Mouse (Mus musculus): ENCODE data around the gene Igfbp2.

Gene Igfbp2

GRCm38 (mm10) chr1:72823751-72824706 is at the start of gene Igfbp2:
Gene Igfbp2, plus strand, starts transcription at chr1:72824503.
- no peak for DNase-seq (ENCODE audit: low spot score in 2 of 2)

DNA sequence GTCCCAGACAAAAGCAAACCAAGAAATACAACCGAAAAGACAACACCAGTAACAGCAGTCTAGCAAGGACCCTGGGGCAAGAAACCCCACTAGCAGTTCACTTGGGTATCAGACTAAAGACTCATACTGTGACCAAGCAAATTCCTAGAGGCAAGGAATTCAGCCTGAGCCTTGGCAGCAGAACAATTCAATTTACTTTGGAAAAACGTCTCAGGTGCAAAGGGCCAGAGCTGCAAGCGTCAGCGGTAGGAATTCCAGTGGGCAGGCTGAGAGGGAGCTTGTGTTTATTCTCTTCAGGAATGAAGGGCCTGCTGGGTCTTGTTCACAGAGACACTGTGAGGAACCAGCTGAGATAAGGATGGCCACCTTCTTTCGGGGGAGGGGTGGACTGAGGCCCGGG is 45.5 kb upstream of the Igfbp2 start:
- no peak for DNase-seq (ENCODE audit: low spot score in 2 of 2)

DNA sequence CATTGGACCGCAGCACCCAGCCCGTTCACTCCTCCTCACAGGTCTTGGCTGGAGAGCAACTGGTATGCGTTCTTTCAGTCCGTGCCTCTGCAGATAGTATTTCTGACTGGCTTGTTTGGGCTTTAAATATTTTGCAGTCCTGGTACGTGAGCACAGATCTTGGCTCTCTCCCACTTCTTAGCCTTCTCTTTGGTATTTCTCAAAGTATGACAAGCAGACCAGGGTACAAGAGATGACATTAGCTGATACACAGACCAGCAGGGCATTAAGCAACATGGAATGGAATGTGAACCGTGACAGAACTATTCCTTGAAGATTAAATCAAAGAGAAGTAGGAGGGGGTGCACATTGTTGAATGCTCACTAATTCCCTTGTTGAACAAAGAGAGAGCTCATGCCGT is 43.6 kb upstream of the Igfbp2 start:
- no peak for DNase-seq (ENCODE audit: low spot score in 2 of 2)

GRCm38 (mm10) chr1:72783341-72783740 is 41.0 kb upstream of the Igfbp2 start:
- DNase-seq (ENCODE audit: low spot score in 2 of 2), result no peak

DNA sequence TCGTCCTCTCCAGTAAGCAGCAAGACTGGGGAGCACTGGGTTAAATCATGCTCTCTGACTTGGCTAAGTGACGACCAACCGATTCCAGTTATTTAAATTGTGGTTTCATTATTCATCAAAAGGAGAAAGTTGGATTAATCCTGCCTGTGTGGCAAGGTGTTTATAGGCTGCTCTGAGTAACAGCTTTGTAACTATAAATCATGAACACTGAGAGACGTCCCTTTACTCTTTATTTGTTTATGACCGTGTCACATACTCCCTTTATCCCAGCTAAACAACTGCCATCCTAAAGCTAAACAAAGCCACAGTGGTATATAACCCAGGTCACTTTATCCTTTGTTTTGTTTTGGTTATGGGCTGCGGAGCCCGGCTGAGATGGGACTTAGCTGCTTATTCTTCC is 40.3 kb upstream of the Igfbp2 start:
- DNase-seq (ENCODE audit: low spot score in 2 of 2), result no peak

DNA sequence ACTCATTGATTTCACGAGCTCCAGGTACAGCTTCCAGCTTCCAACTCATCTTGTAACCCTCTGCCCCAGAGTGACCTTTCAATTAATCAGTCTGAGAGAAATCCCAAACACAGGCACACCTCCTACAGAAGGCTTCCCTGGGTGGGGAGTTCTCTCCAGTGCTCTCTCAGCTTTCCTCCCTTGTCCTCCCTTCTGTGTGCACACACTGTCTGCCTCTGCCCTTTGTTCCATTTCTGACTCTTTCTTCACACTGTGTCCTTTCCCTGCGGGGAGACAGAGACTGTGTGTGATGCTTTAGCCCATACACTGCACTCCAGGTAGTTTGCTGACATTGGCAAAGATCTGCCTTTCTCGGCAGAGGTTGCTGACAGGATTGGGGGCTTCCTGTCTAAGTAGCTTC is 33.6 kb upstream of the Igfbp2 start:
- DNase-seq (ENCODE audit: low spot score in 2 of 2), result no peak

DNA sequence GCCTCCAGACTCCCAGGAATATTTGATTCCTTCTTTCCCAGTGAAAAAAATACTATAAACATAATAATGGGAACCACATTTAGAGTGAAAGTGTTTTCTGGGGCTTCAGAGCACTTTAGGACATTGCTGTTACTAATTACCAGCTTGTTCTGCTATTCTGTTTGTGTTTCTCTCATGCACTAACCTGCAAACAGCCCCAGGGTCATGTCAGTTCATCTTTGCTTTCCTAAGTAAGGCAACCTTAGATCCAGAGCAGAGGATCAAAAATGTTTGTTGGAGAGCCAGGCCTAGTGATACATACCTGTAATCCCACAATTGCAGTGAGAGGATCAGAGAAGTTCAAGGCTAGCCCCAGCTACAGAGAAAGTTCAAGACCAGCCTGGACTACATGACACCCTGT is 32.6 kb upstream of the Igfbp2 start:
- no peak for DNase-seq (ENCODE audit: low spot score in 2 of 2)

- no peak for DNase-seq (ENCODE audit: low spot score in 2 of 2)
These were observed 32.0 kb upstream of the Igfbp2 start for GRCm38 (mm10) chr1:72792262-72792661.

- DNase-seq (ENCODE audit: low spot score in 2 of 2), result no peak
These were observed 31.1 kb upstream of the Igfbp2 start for GRCm38 (mm10) chr1:72793230-72793629.

DNA sequence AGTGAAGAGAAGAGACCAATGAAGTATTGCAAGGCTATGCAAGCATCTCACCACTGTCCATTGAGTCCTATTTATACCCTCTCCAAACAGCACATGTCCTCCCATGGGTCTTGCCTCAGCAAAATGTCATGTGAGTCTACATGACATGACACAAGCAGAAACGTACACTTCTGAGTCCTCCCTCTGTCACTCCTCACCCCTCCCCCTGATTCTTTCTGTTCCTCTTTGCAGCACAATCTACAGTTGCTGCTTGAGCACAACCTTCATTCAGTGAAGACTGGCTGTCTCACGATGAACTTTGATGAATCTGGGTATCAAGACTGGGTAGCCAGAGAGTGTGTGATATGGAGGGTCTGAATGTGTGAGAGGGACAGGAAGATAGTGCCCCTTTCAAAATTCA is 28.2 kb upstream of the Igfbp2 start:
- DNase-seq (ENCODE audit: low spot score in 2 of 2), result no peak

DNA sequence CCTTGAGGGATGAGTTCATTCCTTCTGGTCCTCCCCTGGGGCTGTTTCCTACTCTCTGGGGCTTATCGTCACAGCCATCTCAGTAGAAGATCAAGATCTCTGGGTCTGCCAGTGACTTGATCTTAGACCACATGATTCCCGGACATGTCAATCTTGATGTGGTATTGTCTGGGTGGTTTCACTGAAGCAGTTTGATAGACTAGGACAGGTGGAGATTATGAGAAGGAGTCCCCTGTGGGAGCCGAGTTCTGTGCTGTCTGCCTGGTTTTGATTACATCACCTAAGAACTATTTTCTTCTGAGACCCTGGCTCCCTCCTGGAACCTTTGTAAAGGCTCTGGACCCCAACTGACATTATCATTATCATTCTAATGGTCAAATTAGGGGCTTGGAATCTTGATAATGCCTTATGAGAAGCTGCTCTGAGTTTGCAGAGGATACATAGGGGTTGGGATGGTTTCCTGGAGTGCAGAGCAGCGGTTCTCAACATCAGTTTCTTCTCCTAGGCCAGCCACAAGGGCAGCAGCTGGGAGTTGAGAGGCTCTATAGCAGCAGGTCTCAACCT is 27.1 kb upstream of the Igfbp2 start:
- DNase-seq (ENCODE audit: low spot score in 2 of 2), result no peak

- no peak for DNase-seq (ENCODE audit: low spot score in 2 of 2)
These were observed 25.9 kb upstream of the Igfbp2 start for GRCm38 (mm10) chr1:72798441-72798840.

DNA sequence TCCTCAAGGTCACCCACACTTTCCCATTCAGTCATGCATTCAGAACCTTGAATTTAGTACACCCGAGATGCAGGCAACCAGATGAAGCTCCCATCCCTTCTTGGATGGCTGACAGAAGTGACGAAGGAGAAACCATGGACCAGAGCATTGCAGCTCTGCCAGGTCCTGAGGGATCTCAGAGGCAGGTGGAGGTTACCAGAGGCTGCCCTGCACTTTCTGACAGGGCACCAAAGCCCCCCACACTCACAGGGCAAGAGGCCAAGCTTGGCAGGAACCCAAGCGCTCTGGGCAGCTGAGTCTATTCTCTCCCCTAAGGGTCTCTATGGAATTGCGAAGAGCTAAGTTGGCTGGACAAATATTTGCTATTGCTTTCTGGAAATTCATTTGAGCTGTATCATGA is 20.3 kb upstream of the Igfbp2 start:
- DNase-seq (ENCODE audit: low spot score in 2 of 2), result no peak

- DNase-seq (ENCODE audit: low spot score in 2 of 2), result no peak
These were observed 19.3 kb upstream of the Igfbp2 start for GRCm38 (mm10) chr1:72805037-72805436.

GRCm38 (mm10) chr1:72805476-72806043 is 18.7 kb upstream of the Igfbp2 start:
- DNase-seq (ENCODE audit: low spot score in 2 of 2), result no peak

DNA sequence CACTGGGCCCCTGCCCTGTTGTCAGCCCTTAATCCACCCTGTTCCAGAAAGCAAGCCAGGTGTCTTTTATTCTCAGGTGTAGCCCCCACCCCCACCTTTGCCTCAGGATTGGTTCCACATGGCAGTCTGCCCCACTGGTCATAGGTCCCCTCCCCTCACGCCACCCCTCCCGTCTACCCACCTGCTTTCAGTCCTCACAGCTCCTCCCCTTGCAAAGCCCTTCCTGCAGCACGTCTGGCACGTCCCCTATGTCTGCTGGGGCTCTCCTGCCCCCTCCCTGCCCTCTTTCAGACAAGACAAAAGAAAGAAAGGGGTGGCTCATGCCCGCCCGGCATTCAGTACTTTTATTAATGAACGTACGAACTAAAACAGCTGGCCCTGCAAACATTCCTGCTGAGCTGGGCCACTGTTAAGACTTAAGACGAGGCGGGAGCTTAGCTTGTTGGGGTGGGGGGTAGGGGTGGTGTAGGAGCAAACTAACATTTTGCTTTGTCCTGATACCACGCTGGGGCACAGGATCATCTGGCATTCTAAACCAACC is 18.2 kb upstream of the Igfbp2 start:
- no peak for DNase-seq (ENCODE audit: low spot score in 2 of 2)

- DNase-seq (ENCODE audit: low spot score in 2 of 2), result no peak
These were observed 15.0 kb upstream of the Igfbp2 start for GRCm38 (mm10) chr1:72809304-72809703.

DNA sequence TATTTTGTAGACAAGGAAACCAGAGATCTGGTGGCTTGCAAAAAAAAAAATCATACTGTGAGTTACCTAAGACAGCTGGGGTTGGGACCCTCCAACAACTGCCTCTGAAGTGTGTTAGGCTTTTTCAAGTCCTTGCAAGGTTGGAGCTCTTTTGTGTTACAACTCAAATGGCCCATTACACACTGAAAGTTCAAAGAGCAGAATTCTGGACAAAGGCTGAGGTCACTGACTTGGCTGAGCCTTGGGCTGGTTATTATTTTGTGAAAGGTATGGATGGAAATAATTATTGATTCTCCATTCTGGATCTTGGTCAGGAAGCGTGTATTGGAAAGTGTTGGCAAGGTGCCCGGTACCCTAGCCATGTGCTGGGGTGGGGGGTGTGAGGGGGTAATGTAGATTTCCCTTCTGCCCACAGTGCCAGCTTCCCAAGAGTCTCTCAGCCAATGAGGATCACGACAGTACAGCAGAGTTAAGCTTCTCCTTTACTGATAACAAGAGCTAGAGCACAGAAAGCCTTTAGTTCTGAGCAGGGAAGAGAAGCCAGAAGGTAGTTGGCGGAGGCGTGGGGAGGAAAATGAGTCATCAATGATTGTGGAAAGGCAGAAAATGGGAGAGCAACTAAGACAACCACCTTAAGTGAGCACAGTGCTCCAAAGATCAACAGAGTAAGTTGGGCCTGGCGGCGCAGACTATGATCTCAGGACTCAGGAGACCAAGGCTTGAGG is 14.2 kb upstream of the Igfbp2 start:
- no peak for DNase-seq (ENCODE audit: low spot score in 2 of 2)

DNA sequence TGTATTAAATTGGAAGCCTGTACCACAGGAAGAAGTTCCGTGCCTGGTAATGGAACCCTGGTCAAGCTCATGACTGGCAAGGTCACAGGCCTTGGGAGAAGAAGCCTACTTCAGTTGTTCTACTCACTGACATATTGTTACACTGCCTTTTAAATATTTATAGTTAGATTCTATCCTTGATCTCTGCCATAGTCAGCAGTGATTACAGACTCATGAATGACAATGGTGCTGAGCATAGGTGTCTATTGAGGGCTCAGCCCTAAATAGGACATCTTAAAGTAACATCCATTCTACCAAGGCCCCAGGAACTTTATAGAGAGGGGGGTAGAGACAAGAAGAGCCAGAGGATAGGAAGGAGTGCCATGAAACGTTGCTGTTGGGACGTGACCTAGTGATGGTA is 13.2 kb upstream of the Igfbp2 start:
- DNase-seq (ENCODE audit: low spot score in 2 of 2), result no peak

- DNase-seq (ENCODE audit: low spot score in 2 of 2), result no peak
These were observed 11.1 kb upstream of the Igfbp2 start for GRCm38 (mm10) chr1:72813089-72813638.

DNA sequence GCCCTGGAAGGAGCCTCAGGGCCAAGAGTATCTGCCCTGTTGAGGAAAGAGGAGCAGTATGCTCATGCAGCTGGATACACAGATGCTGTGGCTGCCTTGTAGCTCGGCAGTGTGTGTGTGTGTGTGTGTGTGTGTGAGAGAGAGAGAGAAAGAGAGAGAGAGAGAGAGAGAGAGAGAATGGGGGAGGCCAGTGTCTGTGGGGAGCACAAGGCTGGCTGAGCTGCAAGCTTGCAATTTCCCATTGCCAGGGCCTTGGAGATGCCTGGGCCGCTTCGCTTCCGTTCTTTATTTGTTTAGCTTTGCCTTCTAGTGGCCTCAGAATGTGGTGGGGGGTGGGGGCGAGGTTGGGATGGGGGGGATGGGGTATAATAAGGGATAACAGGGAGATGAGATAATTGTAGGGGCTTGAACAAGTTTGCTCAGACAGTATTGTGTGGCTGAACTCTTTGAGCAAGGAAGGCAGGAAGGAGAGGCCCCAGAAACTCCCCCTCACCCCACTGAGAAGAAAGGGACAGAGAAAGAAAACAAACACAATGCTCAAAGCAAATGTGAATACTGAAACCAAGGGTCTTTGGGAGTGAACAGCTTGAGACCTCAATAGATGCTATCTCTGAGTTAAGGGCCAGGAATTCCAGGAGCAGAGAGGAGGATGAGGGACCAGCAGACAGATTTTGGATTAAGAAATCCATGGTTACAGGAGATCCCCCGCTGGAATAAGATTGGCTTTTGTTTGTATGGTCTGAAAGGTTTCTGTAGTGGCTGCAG is 10.5 kb upstream of the Igfbp2 start:
- DNase-seq (ENCODE audit: low spot score in 2 of 2), result no peak

Measured in spleen, postnatal 10 days (tissue).